Comparison of ENCODE assay signal across 9 mouse cellular contexts in genomic region chr3:88000816-88001595, GRCm38 (mm10). TPM values are rescaled to one million over a fixed set of nuclear protein-coding genes. Genes with fewer than 3 reads are reported as not detected.
DNase-seq lines count a peak whose midpoint lies in the region; ATAC-seq and TF ChIP-seq lines count a peak whose summit lies in the region.
"Had no signal": no experiment of that assay in that cellular context is flagged by ENCODE, and none has a peak within 500 bp of the region (broad histone marks: within the 10 kb centered on the region; RNA-seq: fewer than 3 reads in every experiment).

No protein-coding gene starts in this region.

- intact Hi-C loops in gastrocnemius, adult 2 months (cut with DNase I), result no loop called here

- no peak for TF ChIP-seq EP300 in ES-Bruce4 (IDR thresholded peaks at IDR 0.05; ENCODE audit: insufficient read depth, low read depth, low read length)

- no peak overlapping the region for H3K27ac ChIP-seq in heart, embryonic 12.5 days (ENCODE audit: poor library complexity, severe bottlenecking)
- H3K27ac ChIP-seq in ES-Bruce4 (ENCODE audit: insufficient read depth, low read length), result no peak overlapping the region
- H3K27ac ChIP-seq in forebrain, embryonic 13.5 days, result peak overlapping the region; percentile 4; the same call in 1 of the 2 replicates
- H3K27ac ChIP-seq in midbrain, embryonic 11.5 days (ENCODE audit: low read depth, low read length), result no peak overlapping the region
- no peak overlapping the region for H3K27ac ChIP-seq in thymus, adult 2 months (ENCODE audit: control insufficient read depth, insufficient read depth, low read length)
- no peak overlapping the region for H3K27ac ChIP-seq in gastrocnemius, adult 2 months

- peaks cover 22% of the 10 kb centered on the region for H3K4me1 ChIP-seq in heart, embryonic 12.5 days (replicated peaks)
- peaks cover 1% of the 10 kb centered on the region for H3K4me1 ChIP-seq in ES-Bruce4 (ENCODE audit: control insufficient read depth, insufficient read depth, low read length)
- peaks cover 55% of the 10 kb centered on the region for H3K4me1 ChIP-seq in forebrain, embryonic 13.5 days
- H3K4me1 ChIP-seq in midbrain, embryonic 11.5 days (ENCODE audit: control insufficient read depth, insufficient read depth, low read length), result peaks cover 14% of the 10 kb centered on the region
- H3K4me1 ChIP-seq in thymus, adult 2 months (replicated peaks; ENCODE audit: control insufficient read depth, insufficient read depth, low read length), result 0 out of 2 replicates have a peak, but pooled peaks cover 4% of the 10 kb centered on the region

- H3K9me3 ChIP-seq in heart, embryonic 12.5 days (replicated peaks), result peaks cover 6% of the 10 kb centered on the region
- no peaks in the 10 kb centered on the region for H3K9me3 ChIP-seq in ES-Bruce4 (replicated peaks; ENCODE audit: control insufficient read depth, insufficient read depth, low read length, poor library complexity, severe bottlenecking)
- 0 out of 2 replicates have a peak, but pooled peaks cover under 1% of the 10 kb centered on the region for H3K9me3 ChIP-seq in forebrain, embryonic 13.5 days (replicated peaks)
- no peaks in the 10 kb centered on the region for H3K9me3 ChIP-seq in midbrain, embryonic 11.5 days (ENCODE audit: control insufficient read depth, low read length)

- H3K27me3 ChIP-seq in heart, embryonic 12.5 days (replicated peaks), result peaks cover 93% of the 10 kb centered on the region
- H3K27me3 ChIP-seq in ES-Bruce4 (ENCODE audit: control insufficient read depth, insufficient read depth, low read length, poor library complexity, severe bottlenecking), result peaks cover 16% of the 10 kb centered on the region
- H3K27me3 ChIP-seq in forebrain, embryonic 13.5 days, result peaks cover 91% of the 10 kb centered on the region
- H3K27me3 ChIP-seq in midbrain, embryonic 11.5 days (ENCODE audit: control insufficient read depth, insufficient read depth, low read length), result peaks cover 71% of the 10 kb centered on the region
- peaks cover 35% of the 10 kb centered on the region for H3K27me3 ChIP-seq in thymus, adult 2 months (ENCODE audit: control insufficient read depth, insufficient read depth, low read length)

- ATAC-seq in heart, embryonic 12.5 days (ENCODE audit: insufficient number of reproducible peaks, low FRiP score), result no peak
- no peak for ATAC-seq in forebrain, embryonic 13.5 days
- no peak for ATAC-seq in midbrain, embryonic 11.5 days (ENCODE audit: low FRiP score)

- TF ChIP-seq CTCF in ES-Bruce4 (IDR thresholded peaks at IDR 0.05; ENCODE audit: low read depth, low read length), result no peak
- no peak for TF ChIP-seq CTCF in thymus, adult 2 months (IDR thresholded peaks at IDR 0.05; ENCODE audit: borderline replicate concordance, control insufficient read depth, extremely low read depth, insufficient read depth, low read length, poor library complexity)
- TF ChIP-seq CTCF in gastrocnemius, adult 2 months (IDR thresholded peaks at IDR 0.05), result no peak

- H3K9ac ChIP-seq in heart, embryonic 12.5 days, result no peak overlapping the region
- peak overlapping the region; percentile 53 for H3K9ac ChIP-seq in ES-Bruce4 (ENCODE audit: low read depth, poor library complexity, severe bottlenecking)
- no peak overlapping the region for H3K9ac ChIP-seq in forebrain, embryonic 13.5 days
- no peak overlapping the region for H3K9ac ChIP-seq in midbrain, embryonic 11.5 days (ENCODE audit: low read length)

- DNase-seq in heart, adult 11 months, result no peak
- DNase-seq in midbrain, embryonic 11.5 days (ENCODE audit: low spot score, missing footprints), result peak; percentile 85
- no peak for DNase-seq in thymus, adult 2 months
- no peak for DNase-seq in gastrocnemius, postnatal 10 days
- no peak for DNase-seq in gastrocnemius, adult 2 months
- DNase-seq: lung, postnatal 14 days had no signal

- H3K4me2 ChIP-seq in heart, embryonic 12.5 days, result peak overlapping the region; percentile 70; the same call in 1 of the 2 replicates
- H3K4me2 ChIP-seq in forebrain, embryonic 13.5 days, result peak overlapping the region; percentile 80
- H3K4me2 ChIP-seq in midbrain, embryonic 11.5 days, result peak overlapping the region; percentile 58

- 10% methylated on average over 11 of the region's 11 CpGs for WGBS in heart, embryonic 12.5 days
- 12% methylated on average over 11 of the region's 11 CpGs for WGBS in forebrain, embryonic 13.5 days
- 11% methylated on average over 11 of the region's 11 CpGs for whole genome bisulfite sequencing in midbrain, embryonic 11.5 days
- 27% methylated on average over 11 of the region's 11 CpGs for WGBS in thymus, adult 2 months

- no peaks in the 10 kb centered on the region for H3K36me3 ChIP-seq in heart, embryonic 12.5 days
- no peaks in the 10 kb centered on the region for H3K36me3 ChIP-seq in ES-Bruce4 (ENCODE audit: control insufficient read depth, insufficient read depth, low read length, poor library complexity, severe bottlenecking)
- no peaks in the 10 kb centered on the region for H3K36me3 ChIP-seq in forebrain, embryonic 13.5 days (ENCODE audit: poor library complexity, severe bottlenecking)
- no peaks in the 10 kb centered on the region for H3K36me3 ChIP-seq in midbrain, embryonic 11.5 days (ENCODE audit: control insufficient read depth, insufficient read depth, low read length)
- H3K36me3 ChIP-seq in thymus, adult 2 months (ENCODE audit: control insufficient read depth, insufficient read depth, low read length), result no peaks in the 10 kb centered on the region

- no peak overlapping the region for H3K4me3 ChIP-seq in heart, embryonic 12.5 days
- H3K4me3 ChIP-seq in ES-Bruce4 (ENCODE audit: low read depth, low read length), result peak overlapping the region; percentile 64
- H3K4me3 ChIP-seq in forebrain, embryonic 13.5 days, result peak overlapping the region; percentile 48
- H3K4me3 ChIP-seq in midbrain, embryonic 11.5 days (ENCODE audit: low read depth, low read length), result peak overlapping the region; percentile 28; the same call in 1 of the 2 replicates
- H3K4me3 ChIP-seq in thymus, adult 2 months (ENCODE audit: control insufficient read depth, insufficient read depth, low read length), result no peak overlapping the region
- H3K4me3 ChIP-seq in gastrocnemius, adult 2 months, result no peak overlapping the region; the same call in 1 of the 2 replicates

- TF ChIP-seq POLR2A in ES-Bruce4 (IDR thresholded peaks at IDR 0.05; ENCODE audit: insufficient read depth, low read length), result no peak
- TF ChIP-seq POLR2A in thymus, adult 2 months (IDR thresholded peaks at IDR 0.05; ENCODE audit: control insufficient read depth, extremely low read depth, insufficient read depth, low read length, poor library complexity), result no peak

RNA-seq across cellular contexts. Expression of gene Bcan, which starts 1.0 kb away (rescaled TPM):
- 0.09 and 0.15 TPM in 2 replicates for polyA plus RNA-seq in heart, embryonic 12.5 days (2016; fragmentation: Nextera tagmentation; extraction: Ambion mirVana)
- polyA plus RNA-seq in ES-Bruce4 (2011; ENCODE audit: insufficient read depth, insufficient read length, low read depth, missing spikeins), result 1.1 TPM in 2 replicates
- 9.5 and 9.6 TPM in 2 replicates for polyA plus RNA-seq in forebrain, embryonic 13.5 days (2015; fragmentation: Nextera tagmentation; extraction: Ambion mirVana)
- 0.37 and 0.44 TPM in 2 replicates for polyA plus RNA-seq in midbrain, embryonic 11.5 days (2014; fragmentation: Nextera tagmentation; extraction: Ambion mirVana)
- polyA plus RNA-seq in thymus, adult 2 months (2012; rRNA removed), result 0.23 and 0.54 TPM in 2 replicates
- 1 to 10 TPM in 1 of 2 experiments, under 1 TPM in 1; 0.61 to 1.9 TPM for total RNA-seq in gastrocnemius, postnatal 10 days (2021)
- not detected for total RNA-seq in gastrocnemius, adult 2 months (2021)

RNA-seq across cellular contexts. Expression of gene Hapln2, which starts 26.4 kb away (rescaled TPM):
- 0.08 and 0.17 TPM in 2 replicates for polyA plus RNA-seq in heart, embryonic 12.5 days (2016; fragmentation: Nextera tagmentation; extraction: Ambion mirVana)
- polyA plus RNA-seq in ES-Bruce4 (2011; ENCODE audit: insufficient read depth, insufficient read length, low read depth, missing spikeins), result not detected in 2 replicates
- 0.11 and 0.36 TPM in 2 replicates for polyA plus RNA-seq in forebrain, embryonic 13.5 days (2015; fragmentation: Nextera tagmentation; extraction: Ambion mirVana)
- 0.11 TPM in 1 of 2 replicates, not detected in the other for polyA plus RNA-seq in midbrain, embryonic 11.5 days (2014; fragmentation: Nextera tagmentation; extraction: Ambion mirVana)
- polyA plus RNA-seq in thymus, adult 2 months (2012; rRNA removed), result 0.23 and 0.26 TPM in 2 replicates
- not detected for total RNA-seq in gastrocnemius, postnatal 10 days (2021)
- not detected for total RNA-seq in gastrocnemius, adult 2 months (2021)

RNA-seq across cellular contexts. Expression of gene Nes, which starts 30.1 kb away (rescaled TPM):
- polyA plus RNA-seq in heart, embryonic 12.5 days (2016; fragmentation: Nextera tagmentation; extraction: Ambion mirVana), result 33.0 and 34.6 TPM in 2 replicates
- 34.5 and 36.0 TPM in 2 replicates for polyA plus RNA-seq in ES-Bruce4 (2011; ENCODE audit: insufficient read depth, insufficient read length, low read depth, missing spikeins)
- 76.3 and 79.9 TPM in 2 replicates for polyA plus RNA-seq in forebrain, embryonic 13.5 days (2015; fragmentation: Nextera tagmentation; extraction: Ambion mirVana)
- 70.3 and 85.4 TPM in 2 replicates for polyA plus RNA-seq in midbrain, embryonic 11.5 days (2014; fragmentation: Nextera tagmentation; extraction: Ambion mirVana)
- polyA plus RNA-seq in thymus, adult 2 months (2012; rRNA removed), result 1.1 and 1.3 TPM in 2 replicates
- 10 to 100 TPM; 72.4 to 87.7 TPM for total RNA-seq in gastrocnemius, postnatal 10 days (2021)
- total RNA-seq in gastrocnemius, adult 2 months (2021), result 10 to 100 TPM in 1 of 2 experiments, 1 to 10 TPM in 1; 9.1 to 17.2 TPM

RNA-seq across cellular contexts. Expression of gene Gpatch4, which starts 41.9 kb away (rescaled TPM):
- 19.2 and 19.7 TPM in 2 replicates for polyA plus RNA-seq in heart, embryonic 12.5 days (2016; fragmentation: Nextera tagmentation; extraction: Ambion mirVana)
- 27.7 and 27.8 TPM in 2 replicates for polyA plus RNA-seq in ES-Bruce4 (2011; ENCODE audit: insufficient read depth, insufficient read length, low read depth, missing spikeins)
- 29.7 and 30.7 TPM in 2 replicates for polyA plus RNA-seq in forebrain, embryonic 13.5 days (2015; fragmentation: Nextera tagmentation; extraction: Ambion mirVana)
- 31.8 and 32.9 TPM in 2 replicates for polyA plus RNA-seq in midbrain, embryonic 11.5 days (2014; fragmentation: Nextera tagmentation; extraction: Ambion mirVana)
- polyA plus RNA-seq in thymus, adult 2 months (2012; rRNA removed), result 11.3 and 14.7 TPM in 2 replicates
- 10 to 100 TPM; 12.5 to 14.7 TPM for total RNA-seq in gastrocnemius, postnatal 10 days (2021)
- total RNA-seq in gastrocnemius, adult 2 months (2021), result 10 to 100 TPM; 17.9 to 19.6 TPM

RNA-seq across cellular contexts. Expression of gene Crabp2, which starts 52.5 kb away (rescaled TPM):
- 7.3 and 8.0 TPM in 2 replicates for polyA plus RNA-seq in heart, embryonic 12.5 days (2016; fragmentation: Nextera tagmentation; extraction: Ambion mirVana)
- 11.9 and 12.0 TPM in 2 replicates for polyA plus RNA-seq in ES-Bruce4 (2011; ENCODE audit: insufficient read depth, insufficient read length, low read depth, missing spikeins)
- polyA plus RNA-seq in forebrain, embryonic 13.5 days (2015; fragmentation: Nextera tagmentation; extraction: Ambion mirVana), result 67.1 and 89.5 TPM in 2 replicates
- polyA plus RNA-seq in midbrain, embryonic 11.5 days (2014; fragmentation: Nextera tagmentation; extraction: Ambion mirVana), result 539 and 540 TPM in 2 replicates
- polyA plus RNA-seq in thymus, adult 2 months (2012; rRNA removed), result 1.6 and 2.3 TPM in 2 replicates
- total RNA-seq in gastrocnemius, postnatal 10 days (2021), result 1 to 10 TPM in 1 of 2 experiments, under 1 TPM in 1; 0.96 to 1.1 TPM
- under 1 TPM in 1 of 2 experiments, not detected in 1; 0.42 TPM for total RNA-seq in gastrocnemius, adult 2 months (2021)

Comparison
In these comparisons a context has a peak if more than half of its experiments do, and no peak if none do; other contexts are left out.
1. H3K4me3 ChIP-seq: peak in ES-Bruce4 (single experiment), forebrain, embryonic 13.5 days (single experiment) and midbrain, embryonic 11.5 days (single experiment); none in heart, embryonic 12.5 days (single experiment), thymus, adult 2 months (single experiment) and gastrocnemius, adult 2 months (single experiment).
2. RNA of gene Nes, which starts 30.1 kb away (polyA plus RNA-seq): 70.3 to 85.4 TPM in midbrain, embryonic 11.5 days, 76.3 to 79.9 TPM in forebrain, embryonic 13.5 days, 33.0 to 34.6 TPM in heart, embryonic 12.5 days and 34.5 to 36.0 TPM in ES-Bruce4; 1.1 to 1.3 TPM in thymus, adult 2 months; every median in the first group is over 10 times any median in the second.
3. Peak in every context shown above with its lines, with median percentiles within 50 percentile points of each other: H3K4me2 ChIP-seq.